Mouse (Mus musculus) kidney, embryonic 14.5 days (tissue): ENCODE data around the gene Abhd12. TPM values are rescaled to one million over a fixed set of nuclear protein-coding genes. Genes with fewer than 3 reads are reported as not detected.

Experiments
- ATAC-seq: fragments of 200-750 bp; cut with Nextera tagmentation; 2 replicates; pipeline ENCODE4 v1.8.0; 2017; ENCODE audit warnings: moderate number of reproducible peaks, mild to moderate bottlenecking, moderate TSS enrichment, moderate library complexity; ENCODE audit not compliant: low FRiP score, low TSS enrichment
- H3K27ac ChIP-seq: fragments of 300-500 bp; sonication (generic); 2 replicates; pipeline ENCODE4 v1.5.1; 2014; ENCODE audit warnings: low read depth, mild to moderate bottlenecking, low read length, moderate library complexity, mixed read lengths
- H3K27me3 ChIP-seq: fragments of 300-500 bp; sonication (generic); 2 replicates; pipeline ENCODE4 v1.6.1; 2014; ENCODE audit warnings: mild to moderate bottlenecking, low read length; ENCODE audit not compliant: control insufficient read depth, insufficient read depth
- H3K36me3 ChIP-seq: fragments of 300-500 bp; sonication (generic); 2 replicates; pipeline ENCODE4 v1.6.1; 2014; ENCODE audit warnings: low read length, mixed read lengths; ENCODE audit not compliant: control insufficient read depth, insufficient read depth
- H3K4me1 ChIP-seq: fragments of 300-500 bp; sonication (generic); 2 replicates; pipeline ENCODE4 v1.6.1; 2014; ENCODE audit warnings: low read length, mixed read lengths; ENCODE audit not compliant: control insufficient read depth, insufficient read depth
- H3K4me2 ChIP-seq: fragments of 300-500 bp; sonication (generic); replicated peaks from 2 replicates; pipeline ENCODE4 v1.6.1; 2014; ENCODE audit warnings: low read depth, mild to moderate bottlenecking, low read length
- H3K4me3 ChIP-seq: fragments of 300-500 bp; sonication (generic); 2 replicates; pipeline ENCODE4 v1.5.1; 2014; ENCODE audit warnings: mild to moderate bottlenecking, low read length
- H3K9ac ChIP-seq: fragments of 300-500 bp; sonication (generic); 2 replicates; pipeline ENCODE4 v1.6.1; 2014; ENCODE audit warnings: low read depth, mild to moderate bottlenecking, low read length, moderate library complexity
- H3K9me3 ChIP-seq: fragments of 300-500 bp; sonication (generic); 2 replicates; pipeline ENCODE4 v1.6.1; 2016; ENCODE audit warnings: low read length; ENCODE audit not compliant: control insufficient read depth
- WGBS: fragments of 180-500 bp; shearing (Covaris S2); extraction: QIAGEN DNeasy Blood & Tissue Kit; methylation state at CpG from one replicate; pipeline ENCODE4 v1.1.7; 2014; 5-methylcytosine and 5-hydroxymethylcytosine counted together
- polyA plus RNA-seq: library from polyadenylated mRNA; unstranded; fragments of >200 nt; fragmentation: Nextera tagmentation; extraction: Ambion mirVana; gene quantifications from 2 replicates; pipeline ENCODE4 v1.2.1, GENCODE M21; 2014

The Abhd12 gene
- polyA plus RNA-seq, 1 experiment from 2014 or later: 72.0 TPM

DNA sequence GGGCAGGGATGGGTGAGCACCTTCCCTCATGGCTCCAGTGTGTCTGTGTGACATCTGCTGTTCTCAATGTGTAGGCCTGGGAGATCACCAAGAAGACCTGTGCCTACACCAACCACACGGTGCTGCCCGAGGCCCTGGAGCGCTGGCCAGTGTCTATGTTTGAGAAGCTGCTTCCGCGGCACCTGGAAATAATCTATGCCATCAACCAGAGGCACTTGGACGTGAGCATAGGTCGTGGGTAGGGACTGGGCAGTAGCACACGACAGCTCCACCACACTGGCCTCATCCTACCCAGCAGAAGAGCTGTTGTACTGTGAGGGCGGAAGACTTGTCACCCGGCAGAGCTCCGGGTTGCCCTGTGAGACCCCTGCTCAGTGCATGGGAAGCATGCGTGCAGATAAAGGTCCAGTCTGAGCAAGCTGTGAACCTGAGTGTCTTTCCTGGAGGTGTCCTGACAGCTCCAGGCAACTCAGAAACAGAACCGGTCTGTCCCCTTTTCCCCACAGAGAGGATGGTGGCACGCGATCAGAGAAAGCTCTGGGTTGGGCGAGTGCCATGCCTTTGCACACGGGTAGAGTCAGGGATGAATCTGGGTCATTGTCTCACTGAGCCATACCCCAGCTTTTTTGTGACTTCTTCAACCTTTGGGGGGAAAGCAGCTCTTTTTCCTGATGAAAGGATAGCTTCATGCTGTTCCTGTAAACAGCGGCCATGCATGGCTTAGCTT is 87.7 kb downstream of the Abhd12 start:
- Histone ChIP-seq H3K4me2 (no peak overlapping the region), H3K9me3 (no peaks in the 10 kb centered on the region), H3K9ac (no peak overlapping the region), H3K4me3 (no peak overlapping the region), H3K4me1 (no peaks in the 10 kb centered on the region), H3K27me3 (no peaks in the 10 kb centered on the region), H3K27ac (no peak overlapping the region), H3K36me3 (peaks cover 81% of the 10 kb centered on the region)
- no peak for ATAC-seq
- WGBS: 92% methylated on average over 18 of the region's 18 CpGs

DNA sequence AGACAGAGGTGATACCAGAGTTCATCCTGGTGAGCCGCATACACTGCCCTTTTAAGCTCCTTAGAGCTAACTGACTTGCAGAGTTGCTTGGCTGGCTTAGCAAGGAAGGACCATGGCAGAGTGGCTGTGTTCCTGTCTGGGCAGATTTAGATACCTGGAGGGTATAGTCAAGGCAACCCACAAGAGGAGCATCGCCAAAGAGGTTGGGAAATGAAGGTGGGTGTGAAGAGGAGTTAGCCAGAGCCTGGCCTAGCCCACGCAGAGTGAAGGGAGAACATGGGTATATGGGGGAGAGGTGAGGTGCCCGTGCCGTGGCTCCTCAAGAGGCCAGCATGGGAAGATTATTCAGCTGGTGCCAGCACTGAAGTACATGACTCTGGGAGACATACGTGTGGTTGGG is 91.7 kb downstream of the Abhd12 start:
- 92% methylated on average over 6 of the region's 6 CpGs for WGBS
- Histone ChIP-seq H3K4me1 (no peaks in the 10 kb centered on the region), H3K36me3 (peaks cover 87% of the 10 kb centered on the region)

DNA sequence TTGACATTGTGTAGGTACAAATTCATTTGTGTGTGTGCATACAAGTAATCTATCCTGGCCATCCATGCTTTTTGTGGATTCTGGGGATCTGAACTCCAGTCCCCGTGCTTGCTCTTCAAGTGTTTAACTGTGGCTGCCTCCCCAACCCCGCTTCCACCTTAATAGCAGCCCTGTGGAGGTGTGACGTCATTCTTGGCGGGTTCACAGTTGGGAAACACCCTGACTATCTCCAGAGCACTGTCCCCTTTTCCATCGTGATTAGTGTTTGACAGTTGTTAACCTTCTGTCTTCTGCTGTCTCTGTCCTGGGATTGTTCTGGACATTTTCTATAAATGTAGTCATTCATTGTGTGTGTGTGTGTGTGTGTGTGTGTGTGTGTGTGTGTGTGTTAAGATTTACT is 93.9 kb downstream of the Abhd12 start:
- Histone ChIP-seq H3K9ac (no peak overlapping the region), H3K4me2 (no peak overlapping the region), H3K36me3 (peaks cover 89% of the 10 kb centered on the region), H3K27ac (no peak overlapping the region), H3K9me3 (no peaks in the 10 kb centered on the region), H3K4me1 (no peaks in the 10 kb centered on the region), H3K27me3 (no peaks in the 10 kb centered on the region), H3K4me3 (no peak overlapping the region)
- 88% methylated on average over 5 of the region's 5 CpGs for WGBS
- ATAC-seq: no peak

More for the DNA sequence above, 91.7 kb downstream of the Abhd12 start:
- no peaks in the 10 kb centered on the region for H3K9me3 ChIP-seq
- H3K9ac ChIP-seq: no peak overlapping the region
- H3K27me3 ChIP-seq: no peaks in the 10 kb centered on the region
- H3K27ac ChIP-seq: no peak overlapping the region
- ATAC-seq: no peak
- no peak overlapping the region for H3K4me3 ChIP-seq
- no peak overlapping the region for H3K4me2 ChIP-seq

DNA sequence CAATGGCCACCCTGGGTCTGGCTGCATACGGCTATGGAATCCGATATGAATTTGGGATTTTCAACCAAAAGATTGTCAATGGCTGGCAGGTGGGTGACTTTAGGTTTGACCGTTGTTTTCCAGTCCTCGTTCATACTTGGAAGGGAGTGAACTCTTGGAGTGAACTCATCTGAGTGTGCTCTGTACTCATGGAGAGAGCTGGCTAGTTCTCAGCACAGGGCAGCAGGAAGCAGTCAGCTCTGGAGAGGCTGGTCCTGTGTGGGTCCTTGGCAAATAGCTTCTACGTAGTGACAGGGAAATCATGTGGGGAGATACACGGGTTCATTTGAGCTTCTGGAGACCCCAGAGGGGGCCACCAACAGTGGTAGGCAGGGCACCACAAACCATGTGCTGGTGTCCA is 95.7 kb downstream of the Abhd12 start:
- 93% methylated on average over 6 of the region's 6 CpGs for WGBS
- no peak overlapping the region for H3K4me3 ChIP-seq
- H3K9ac ChIP-seq: no peak overlapping the region
- no peaks in the 10 kb centered on the region for H3K4me1 ChIP-seq
- ATAC-seq: no peak
- H3K27me3 ChIP-seq: no peaks in the 10 kb centered on the region
- H3K36me3 ChIP-seq: peaks cover 85% of the 10 kb centered on the region
- no peaks in the 10 kb centered on the region for H3K9me3 ChIP-seq
- H3K4me2 ChIP-seq: no peak overlapping the region
- no peak overlapping the region for H3K27ac ChIP-seq

DNA sequence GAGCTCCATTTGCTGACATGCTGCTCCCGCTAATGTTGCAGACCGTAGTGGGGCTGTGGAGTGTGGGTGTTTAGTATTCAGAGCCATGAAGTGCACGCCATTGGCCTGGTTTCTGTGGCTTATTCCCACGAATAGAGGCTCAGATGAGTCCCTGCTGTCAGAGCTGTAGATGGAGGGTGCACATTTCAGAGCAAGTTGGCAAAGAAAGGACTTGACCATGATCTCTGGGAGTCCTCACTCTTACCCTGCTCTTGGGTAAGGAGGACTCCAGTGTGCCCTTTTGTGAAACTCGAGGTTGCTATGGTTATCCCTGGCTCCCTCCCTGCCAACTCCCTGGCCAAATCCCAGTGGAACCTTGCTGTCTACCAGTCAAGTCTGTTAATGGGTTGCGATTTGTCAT is 96.2 kb downstream of the Abhd12 start:
- ATAC-seq: no peak
- H3K9ac ChIP-seq: no peak overlapping the region
- 86% methylated on average over 6 of the region's 6 CpGs for WGBS
- H3K4me3 ChIP-seq: no peak overlapping the region
- no peaks in the 10 kb centered on the region for H3K27me3 ChIP-seq
- H3K4me2 ChIP-seq: no peak overlapping the region
- peaks cover 85% of the 10 kb centered on the region for H3K36me3 ChIP-seq
- no peaks in the 10 kb centered on the region for H3K9me3 ChIP-seq
- no peak overlapping the region for H3K27ac ChIP-seq
- H3K4me1 ChIP-seq: no peaks in the 10 kb centered on the region

DNA sequence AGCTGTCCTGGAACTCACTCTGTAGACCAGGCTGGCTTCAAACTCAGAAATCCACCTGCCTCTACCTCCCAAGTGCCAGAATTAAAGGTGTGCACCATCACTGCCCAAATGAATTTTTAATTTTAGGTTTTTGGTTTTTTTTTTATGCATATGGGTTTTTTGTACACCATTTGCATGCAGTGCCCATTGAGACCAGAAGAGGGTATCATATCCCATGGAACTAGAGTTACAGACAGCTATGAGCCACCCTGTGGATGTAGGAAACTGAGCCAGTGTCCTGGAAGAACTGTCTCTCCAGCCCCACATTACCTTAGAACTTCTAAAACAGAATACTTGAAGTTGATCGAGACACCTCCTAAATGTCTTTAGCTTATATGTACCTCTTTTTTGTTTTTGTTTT is 101.5 kb downstream of the Abhd12 start:
- Histone ChIP-seq H3K9ac (no peak overlapping the region), H3K9me3 (no peaks in the 10 kb centered on the region), H3K36me3 (peaks cover 57% of the 10 kb centered on the region), H3K27ac (no peak overlapping the region), H3K4me3 (no peak overlapping the region), H3K4me2 (no peak overlapping the region), H3K4me1 (no peaks in the 10 kb centered on the region), H3K27me3 (no peaks in the 10 kb centered on the region)
- WGBS: 93% methylated on average over 1 of the region's 1 CpGs
- no peak for ATAC-seq

DNA sequence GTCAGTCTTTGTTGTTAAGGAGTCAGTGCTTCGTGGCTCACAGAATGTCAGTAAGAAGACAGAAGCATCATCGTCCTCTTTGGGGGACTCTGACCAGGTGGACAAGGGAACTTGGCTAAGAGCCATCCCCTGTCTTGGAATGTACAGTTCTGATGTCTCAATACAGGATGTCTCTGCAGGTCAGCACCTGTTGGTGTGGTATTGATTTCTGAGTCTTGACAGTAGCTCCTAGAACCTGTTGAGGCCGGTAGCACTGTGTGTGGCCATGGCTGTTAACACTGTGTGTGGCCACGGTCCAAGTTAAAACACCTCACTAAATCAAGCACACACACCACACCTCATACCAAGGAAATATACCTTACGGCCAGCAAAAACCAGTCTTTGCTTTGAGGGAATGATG is 103.9 kb downstream of the Abhd12 start:
- H3K27ac ChIP-seq: no peak overlapping the region
- no peaks in the 10 kb centered on the region for H3K27me3 ChIP-seq
- no peaks in the 10 kb centered on the region for H3K4me1 ChIP-seq
- peaks cover 48% of the 10 kb centered on the region for H3K36me3 ChIP-seq
- no peaks in the 10 kb centered on the region for H3K9me3 ChIP-seq
- WGBS: 92% methylated on average over 5 of the region's 5 CpGs
- no peak overlapping the region for H3K9ac ChIP-seq
- no peak overlapping the region for H3K4me3 ChIP-seq
- H3K4me2 ChIP-seq: no peak overlapping the region
- ATAC-seq: no peak

DNA sequence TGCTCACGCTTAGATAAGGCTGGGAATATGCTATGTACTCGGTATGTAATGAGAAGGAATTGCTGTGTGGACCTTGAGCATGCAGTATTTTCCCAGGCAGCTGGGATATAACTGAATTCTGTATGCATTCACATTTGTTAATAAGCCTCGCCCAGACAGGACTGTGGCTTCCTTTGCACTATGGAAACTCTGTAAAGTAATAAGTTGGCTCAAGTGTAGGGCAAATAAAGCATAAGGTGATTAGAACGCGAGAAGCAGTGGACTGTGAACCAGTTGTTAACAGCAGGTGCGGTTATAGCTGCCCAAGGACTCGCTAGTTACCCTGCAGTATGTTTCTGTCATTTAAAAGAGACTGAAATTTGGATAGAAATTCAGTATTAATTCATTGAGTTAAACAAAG is 106.5 kb downstream of the Abhd12 start:
- ATAC-seq: no peak

DNA sequence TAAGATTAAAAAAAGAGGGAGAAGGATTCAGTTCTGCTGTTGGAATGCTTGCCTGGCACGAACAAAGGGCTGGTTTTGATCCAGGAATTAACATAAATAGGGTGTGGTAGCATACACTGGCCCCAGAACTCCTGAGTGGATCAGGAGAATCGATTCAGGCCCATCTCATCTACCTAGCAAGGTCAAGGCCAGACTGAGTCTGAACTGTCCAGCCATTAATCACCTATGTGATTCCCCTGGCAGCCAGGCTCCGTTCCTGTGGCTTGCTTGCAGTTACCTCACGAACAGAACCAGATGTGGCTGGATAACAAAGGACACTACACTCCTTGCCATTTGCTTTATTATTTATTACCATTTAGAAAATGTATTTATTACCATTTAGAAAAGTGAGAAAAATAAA is 111.2 kb downstream of the Abhd12 start:
- no peaks in the 10 kb centered on the region for H3K9me3 ChIP-seq
- H3K36me3 ChIP-seq: peaks cover 40% of the 10 kb centered on the region
- no peaks in the 10 kb centered on the region for H3K27me3 ChIP-seq
- 69% methylated on average over 4 of the region's 4 CpGs for WGBS
- peaks cover 10% of the 10 kb centered on the region for H3K4me1 ChIP-seq
- ATAC-seq: no peak
- H3K4me3 ChIP-seq: no peak overlapping the region
- H3K4me2 ChIP-seq: no peak overlapping the region
- H3K9ac ChIP-seq: no peak overlapping the region
- no peak overlapping the region for H3K27ac ChIP-seq

More for the DNA sequence above, 106.5 kb downstream of the Abhd12 start:
- H3K9ac ChIP-seq: no peak overlapping the region
- peaks cover 46% of the 10 kb centered on the region for H3K36me3 ChIP-seq
- H3K27me3 ChIP-seq: no peaks in the 10 kb centered on the region
- no peak overlapping the region for H3K4me3 ChIP-seq
- no peaks in the 10 kb centered on the region for H3K9me3 ChIP-seq
- WGBS: 81% methylated on average over 7 of the region's 7 CpGs
- H3K27ac ChIP-seq: no peak overlapping the region
- no peaks in the 10 kb centered on the region for H3K4me1 ChIP-seq
- no peak overlapping the region for H3K4me2 ChIP-seq
